Mouse (Mus musculus) lung, embryonic 15.5 days (tissue): ENCODE data around the gene Olfr836. TPM values are rescaled to one million over a fixed set of nuclear protein-coding genes. Genes with fewer than 3 reads are reported as not detected.
"Not testable (repeated sequence)": the region's sequence is repeated elsewhere in the genome, so short reads cannot be mapped to it uniquely, and the experiment has no call there.

ENCODE experiments used
- ATAC-seq: fragments of 200-750 bp; cut with Nextera tagmentation; 2 replicates; pipeline ENCODE4 v1.8.0; 2017; ENCODE audit warnings: moderate number of reproducible peaks, borderline replicate concordance; ENCODE audit not compliant: low FRiP score, low TSS enrichment; ENCODE audit errors: extremely low read depth
- H3K27ac ChIP-seq: fragments of 300-500 bp; sonication (generic); 2 replicates; pipeline ENCODE4 v1.5.1; 2015; ENCODE audit warnings: moderate library complexity, mild to moderate bottlenecking, inconsistent platforms
- H3K27me3 ChIP-seq: fragments of 300-500 bp; sonication (generic); 2 replicates; pipeline ENCODE4 v1.6.1; 2015; ENCODE audit warnings: inconsistent platforms
- H3K36me3 ChIP-seq: fragments of 300-500 bp; sonication (generic); 2 replicates; pipeline ENCODE4 v1.6.1; 2015; ENCODE audit warnings: inconsistent platforms
- H3K4me1 ChIP-seq: fragments of 300-500 bp; sonication (generic); 2 replicates; pipeline ENCODE4 v1.6.1; 2015; ENCODE audit warnings: inconsistent platforms
- H3K4me2 ChIP-seq: fragments of 300-500 bp; sonication (generic); 2 replicates; pipeline ENCODE4 v1.6.1; 2015; ENCODE audit warnings: inconsistent platforms, mild to moderate bottlenecking, moderate library complexity
- H3K4me3 ChIP-seq: fragments of 300-500 bp; sonication (generic); 2 replicates; pipeline ENCODE4 v1.5.1; 2015; ENCODE audit warnings: mild to moderate bottlenecking, inconsistent platforms
- H3K9ac ChIP-seq: fragments of 300-500 bp; sonication (generic); 2 replicates; pipeline ENCODE4 v1.6.1; 2015; ENCODE audit warnings: inconsistent platforms
- H3K9me3 ChIP-seq: fragments of 300-500 bp; sonication (generic); 2 replicates; pipeline ENCODE4 v1.6.1; 2016; ENCODE audit warnings: inconsistent platforms
- WGBS: fragments of 180-500 bp; shearing (Covaris S2); methylation state at CpG from one replicate; pipeline ENCODE4 v1.1.7; 2015; 5-methylcytosine and 5-hydroxymethylcytosine counted together
- polyA plus RNA-seq: library from polyadenylated mRNA; unstranded; fragments of >200 nt; fragmentation: Nextera tagmentation; extraction: Ambion mirVana; gene quantifications from 2 replicates; pipeline ENCODE4 v1.2.1, GENCODE M21; 2015

The Olfr836 gene
- polyA plus RNA-seq, result not detected in 2 replicates

DNA sequence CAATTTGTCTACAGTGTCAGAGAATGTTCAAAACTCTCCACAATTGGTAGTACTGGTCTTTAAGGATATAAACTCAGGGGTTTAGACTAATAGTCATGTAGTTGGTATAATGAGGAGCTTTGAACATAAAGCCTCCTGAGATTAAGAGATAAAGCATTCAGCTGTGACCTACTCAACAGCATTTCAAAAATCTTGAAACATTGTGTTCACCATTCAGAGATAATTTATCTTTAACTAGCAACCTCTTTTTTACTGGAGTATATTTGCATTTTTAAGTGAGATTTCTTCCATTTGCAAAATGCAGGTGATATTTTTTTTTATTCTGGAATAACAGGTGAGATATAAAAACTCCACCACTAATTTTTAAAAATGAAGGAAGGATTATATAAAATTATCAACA lies at the start of gene Olfr836:
Gene Olfr836 (plus strand): TSS at position 301 of the 400 bp plus-strand sequence.
- no peak within 1 kb of the TSS for H3K27ac ChIP-seq
- no peaks in the 10 kb centered on the region for H3K27me3 ChIP-seq
- no peak within 1 kb of the TSS for H3K9ac ChIP-seq
- H3K4me1 ChIP-seq, result no peaks in the 10 kb centered on the region
- no peak for ATAC-seq
- H3K36me3 ChIP-seq, result no peaks in the 10 kb centered on the region
- H3K4me3 ChIP-seq, result no peak within 1 kb of the TSS
- H3K9me3 ChIP-seq, result no peaks in the 10 kb centered on the region
- H3K4me2 ChIP-seq, result no peak within 1 kb of the TSS

- no peak for ATAC-seq
- H3K9me3 ChIP-seq, result no peaks in the 10 kb centered on the region
- no peak overlapping the region for H3K9ac ChIP-seq
- no peak overlapping the region for H3K4me3 ChIP-seq
- no peak overlapping the region for H3K4me2 ChIP-seq
- H3K36me3 ChIP-seq, result no peaks in the 10 kb centered on the region
- no peak overlapping the region for H3K27ac ChIP-seq
- 37% methylated on average over 3 of the region's 3 CpGs for WGBS
- H3K4me1 ChIP-seq, result no peaks in the 10 kb centered on the region
- no peaks in the 10 kb centered on the region for H3K27me3 ChIP-seq
Observed at GRCm38 (mm10) chr9:19084986-19085385, 35.2 kb upstream of the Olfr836 start.

GRCm38 (mm10) chr9:19092889-19093753 lies 27.1 kb upstream of the Olfr836 start:
- H3K9me3 ChIP-seq, H3K4me3 ChIP-seq, ATAC-seq, H3K27me3 ChIP-seq, H3K9ac ChIP-seq, H3K36me3 ChIP-seq, H3K27ac ChIP-seq, H3K4me1 ChIP-seq, H3K4me2 ChIP-seq: not testable (repeated sequence)
- WGBS, result 53% methylated on average over 6 of the region's 6 CpGs

DNA sequence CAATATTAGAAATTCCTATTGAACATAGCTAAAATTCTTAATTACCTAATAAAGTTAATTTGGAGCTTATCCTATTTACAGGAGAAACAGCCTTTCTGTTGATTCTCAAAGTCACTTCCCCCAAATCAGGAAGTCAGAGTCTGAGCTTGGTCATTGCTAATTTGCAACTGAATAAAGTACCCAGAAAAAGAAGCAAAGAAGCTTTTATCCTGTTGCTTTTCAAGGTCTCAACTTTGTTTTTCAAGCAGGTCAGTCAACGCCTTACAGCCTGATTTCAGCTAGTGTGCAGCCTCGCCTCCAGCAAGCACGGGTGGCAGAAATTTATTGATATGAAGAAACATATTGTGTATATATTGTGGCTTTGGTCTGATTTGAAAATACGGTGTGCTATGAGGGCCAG lies 22.9 kb upstream of the Olfr836 start:
- Histone ChIP-seq H3K27ac (no peak overlapping the region), H3K9ac (no peak overlapping the region), H3K27me3 (no peaks in the 10 kb centered on the region), H3K4me3 (no peak overlapping the region), H3K4me1 (no peaks in the 10 kb centered on the region), H3K4me2 (no peak overlapping the region), H3K9me3 (no peaks in the 10 kb centered on the region), H3K36me3 (no peaks in the 10 kb centered on the region)
- 81% methylated on average over 4 of the region's 4 CpGs for WGBS
- no peak for ATAC-seq

- no peaks in the 10 kb centered on the region for H3K27me3 ChIP-seq
- H3K9me3 ChIP-seq, result no peaks in the 10 kb centered on the region
- H3K9ac ChIP-seq, result no peak within 1 kb of the TSS
- WGBS, result 82% methylated on average over 1 of the region's 1 CpGs
- H3K4me2 ChIP-seq, result no peak within 1 kb of the TSS
- H3K27ac ChIP-seq, result no peak within 1 kb of the TSS
- no peaks in the 10 kb centered on the region for H3K4me1 ChIP-seq
- no peaks in the 10 kb centered on the region for H3K36me3 ChIP-seq
- ATAC-seq, result no peak
- H3K4me3 ChIP-seq, result no peak within 1 kb of the TSS
Observed at GRCm38 (mm10) chr9:19136017-19136416, 15.8 kb downstream of the Olfr836 start, which contains the start of gene Olfr837. Olfr837 (plus strand) TSS chr9:19136317.

Other genes with a start within 250 kb of the Olfr836 start
- gene Olfr830, start 245.7 kb upstream of the Olfr836 start, polyA plus RNA-seq, result not detected in 2 replicates
- gene Olfr832, start 183.3 kb upstream of the Olfr836 start, polyA plus RNA-seq, result not detected in 2 replicates
- gene Olfr834, start 132.4 kb upstream of the Olfr836 start, polyA plus RNA-seq, result not detected in 2 replicates
- not detected in 2 replicates for gene Olfr835, start 87.6 kb upstream of the Olfr836 start, polyA plus RNA-seq
- gene Olfr837, start 15.9 kb downstream of the Olfr836 start, polyA plus RNA-seq, result not detected in 2 replicates
- gene Olfr839-ps1, start 56.9 kb downstream of the Olfr836 start, polyA plus RNA-seq, result not detected in 2 replicates
- not detected in 2 replicates for gene Olfr843, start 131.6 kb downstream of the Olfr836 start, polyA plus RNA-seq
- not detected in 2 replicates for gene Olfr844, start 196.0 kb downstream of the Olfr836 start, polyA plus RNA-seq
- not detected in 2 replicates for gene Olfr845, start 216.1 kb downstream of the Olfr836 start, polyA plus RNA-seq
- gene Olfr846, start 243.6 kb downstream of the Olfr836 start, polyA plus RNA-seq, result not detected in 2 replicates